Mouse (Mus musculus): ENCODE results near the gene Vti1a.

DNA sequence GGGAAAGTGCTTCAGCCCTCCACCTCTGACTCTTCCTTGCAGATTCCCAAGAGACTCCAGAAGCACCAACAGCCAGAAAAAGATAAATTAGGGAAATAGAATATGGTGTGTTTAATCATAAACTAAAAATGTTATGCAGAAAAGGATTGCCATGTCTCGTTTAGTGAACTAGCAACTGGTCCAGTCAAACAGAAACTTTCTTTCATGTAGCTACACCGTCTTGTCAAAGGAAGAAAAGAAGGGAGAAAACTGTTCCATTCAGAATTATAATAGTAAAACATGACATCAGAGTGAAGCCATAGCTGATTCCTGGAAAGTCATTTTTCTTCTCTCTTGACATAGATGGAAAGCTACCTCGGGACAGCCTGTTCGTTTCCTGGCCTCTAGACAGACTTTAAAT, 185.9 kb downstream of the Vti1a start:
- TF ChIP-seq HCFC1 (IDR thresholded peaks at IDR 0.05; ENCODE audit: borderline replicate concordance, insufficient read depth, low read length), result no peak
- TF ChIP-seq CHD2 (IDR thresholded peaks at IDR 0.05; ENCODE audit: low read depth, low read length), result no peak
- TF ChIP-seq MAFK (IDR thresholded peaks at IDR 0.05; ENCODE audit: insufficient read depth, low read depth, low read length), result no peak
- TF ChIP-seq ZNF384 (IDR thresholded peaks at IDR 0.05; ENCODE audit: low read depth, low read length), result no peak

Measured in ES-E14 (cell line).